Mouse (Mus musculus): ENCODE results near the gene Bdkrb2. TPM values are rescaled to one million over a fixed set of nuclear protein-coding genes. Genes with fewer than 3 reads are reported as not detected.
A peak's percentile ranks its signal among the peaks of the same experiment; 100 is the strongest.

Gene Bdkrb2
- polyA plus RNA-seq, 1 experiment from 2014 or later: 1.7 TPM

DNA sequence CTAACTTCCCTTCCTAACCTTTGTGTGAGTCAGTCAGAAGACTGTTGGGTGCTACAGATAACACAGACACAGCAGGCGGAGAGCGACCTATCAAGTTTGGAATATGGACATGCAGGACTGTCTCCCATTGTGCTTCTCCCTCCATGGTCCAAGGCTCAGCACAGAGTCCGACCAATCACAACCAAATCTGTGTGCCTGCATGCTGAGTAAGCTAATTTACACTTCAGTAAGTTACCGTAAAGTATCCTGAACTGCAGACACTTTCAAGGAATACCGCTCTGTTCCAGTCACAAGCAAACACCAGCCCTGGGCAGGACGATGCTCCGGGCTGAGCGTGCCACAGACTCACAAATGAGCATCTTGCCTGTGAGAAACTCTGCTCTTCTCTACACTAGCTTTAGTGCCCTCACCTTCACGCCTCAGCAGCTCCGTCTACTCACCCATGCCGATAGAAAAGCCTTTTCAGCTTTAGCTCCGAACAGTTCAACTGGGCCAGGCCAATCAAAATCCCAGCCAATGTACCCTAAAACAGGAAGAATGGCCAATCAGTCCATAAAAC is 60.0 kb downstream of the Bdkrb2 start:
- ATAC-seq (ENCODE audit: low FRiP score, low TSS enrichment): peak; percentile 46; the same call in 1 of the 2 replicates
- H3K9ac ChIP-seq (replicated peaks; ENCODE audit: low read length): no peak overlapping the region
- no peaks in the 10 kb centered on the region for H3K4me1 ChIP-seq (ENCODE audit: insufficient read depth, low read length)
- no peak overlapping the region for H3K4me3 ChIP-seq (ENCODE audit: low read length)
- H3K4me2 ChIP-seq (replicated peaks; ENCODE audit: low read depth, low read length): no peak overlapping the region
- peaks cover 53% of the 10 kb centered on the region for H3K36me3 ChIP-seq (ENCODE audit: insufficient read depth, low read length)
- H3K27ac ChIP-seq (ENCODE audit: low read length): no peak overlapping the region
- no peaks in the 10 kb centered on the region for H3K9me3 ChIP-seq (ENCODE audit: low read length)
- H3K27me3 ChIP-seq (ENCODE audit: insufficient read depth, low read length): no peaks in the 10 kb centered on the region
- 52% methylated on average over 12 of the region's 12 CpGs for WGBS

DNA sequence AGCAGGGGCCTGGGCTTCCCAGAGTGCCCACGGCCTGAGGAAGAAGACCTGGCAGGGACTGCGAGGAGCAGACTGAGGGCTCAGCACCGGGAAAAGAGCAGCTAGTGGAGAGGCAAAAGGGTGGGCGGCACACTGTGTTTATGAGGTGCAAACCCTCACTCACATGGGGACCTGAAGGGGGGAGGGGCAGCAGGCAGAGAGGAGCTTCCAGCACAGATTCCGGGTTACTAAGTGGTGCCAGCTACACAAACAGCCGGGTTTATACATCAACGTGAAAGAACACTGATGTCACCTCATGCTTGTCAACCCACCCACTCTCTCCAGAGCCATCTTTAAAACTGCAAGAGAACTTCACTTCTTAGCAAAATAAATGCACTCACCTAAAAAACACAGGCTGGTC is 62.8 kb downstream of the Bdkrb2 start:
- H3K27ac ChIP-seq (ENCODE audit: low read length): no peak overlapping the region
- no peak overlapping the region for H3K9ac ChIP-seq (replicated peaks; ENCODE audit: low read length)
- WGBS: 26% methylated on average over 7 of the region's 7 CpGs
- no peak overlapping the region for H3K4me3 ChIP-seq (ENCODE audit: low read length)
- H3K4me1 ChIP-seq (ENCODE audit: insufficient read depth, low read length): no peaks in the 10 kb centered on the region
- peaks cover 47% of the 10 kb centered on the region for H3K36me3 ChIP-seq (ENCODE audit: insufficient read depth, low read length)
- no peak; the same call in 1 of the 2 replicates for ATAC-seq (ENCODE audit: low FRiP score, low TSS enrichment)
- no peak overlapping the region for H3K4me2 ChIP-seq (replicated peaks; ENCODE audit: low read depth, low read length)
- no peaks in the 10 kb centered on the region for H3K9me3 ChIP-seq (ENCODE audit: low read length)
- H3K27me3 ChIP-seq (ENCODE audit: insufficient read depth, low read length): no peaks in the 10 kb centered on the region

DNA sequence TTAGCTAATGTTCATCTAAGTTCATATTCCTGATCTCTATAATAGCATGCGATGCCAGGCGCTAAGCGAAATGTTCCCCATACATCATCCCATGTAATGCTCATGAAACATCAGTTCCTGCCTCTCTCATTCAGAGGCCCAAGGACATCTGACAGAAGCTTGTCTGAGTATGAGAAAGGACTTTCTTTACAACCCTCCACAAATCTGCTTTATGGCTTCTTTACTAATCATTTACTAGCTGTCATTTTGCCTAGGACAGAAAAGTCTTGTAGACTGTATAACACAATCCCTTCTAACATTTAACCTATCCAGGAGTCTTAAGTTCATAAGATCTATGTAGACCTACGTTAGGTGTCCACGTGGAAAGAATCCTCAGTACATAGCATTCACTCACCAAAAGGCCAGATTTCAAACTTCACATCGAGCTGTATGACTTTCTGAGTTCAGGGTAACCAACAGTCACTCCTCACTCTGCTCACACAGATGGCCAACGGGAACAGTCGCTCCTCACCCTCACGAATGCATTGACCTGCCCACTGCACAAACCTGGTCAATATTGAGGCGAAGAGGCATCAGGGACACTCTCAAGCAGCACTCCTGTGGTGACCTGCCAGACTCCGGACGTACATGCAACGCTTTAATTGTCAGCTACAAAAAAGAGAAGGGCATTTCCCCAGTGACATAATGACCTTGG is 71.5 kb downstream of the Bdkrb2 start:
- Histone ChIP-seq H3K36me3 (ENCODE audit: insufficient read depth, low read length) (peaks cover 67% of the 10 kb centered on the region), H3K27ac (ENCODE audit: low read length) (no peak overlapping the region), H3K9ac (replicated peaks; ENCODE audit: low read length) (no peak overlapping the region), H3K27me3 (ENCODE audit: insufficient read depth, low read length) (no peaks in the 10 kb centered on the region), H3K4me1 (ENCODE audit: insufficient read depth, low read length) (no peaks in the 10 kb centered on the region), H3K4me3 (ENCODE audit: low read length) (no peak overlapping the region), H3K4me2 (replicated peaks; ENCODE audit: low read depth, low read length) (no peak overlapping the region), H3K9me3 (ENCODE audit: low read length) (no peaks in the 10 kb centered on the region)
- ATAC-seq (ENCODE audit: low FRiP score, low TSS enrichment): no peak
- WGBS: 93% methylated on average over 13 of the region's 13 CpGs

DNA sequence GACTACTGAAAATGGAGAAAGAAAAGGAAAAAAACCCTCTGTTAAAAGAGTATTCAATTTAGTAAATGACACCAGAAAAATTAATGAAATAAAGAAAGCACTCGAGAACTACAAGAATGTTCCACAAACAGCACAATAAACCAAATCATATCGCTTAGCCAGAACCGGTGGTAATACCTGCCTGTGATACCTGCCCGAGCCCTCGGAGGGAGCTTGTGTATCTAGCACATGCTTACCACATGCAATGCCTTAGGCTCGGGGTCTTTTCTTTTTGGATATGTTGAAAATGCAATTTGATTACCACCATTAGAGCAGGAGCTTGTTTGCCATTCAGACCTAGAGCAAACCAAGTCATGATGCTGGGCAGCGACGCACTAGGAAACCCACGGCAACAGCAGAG is 73.5 kb downstream of the Bdkrb2 start:
- H3K9me3 ChIP-seq (ENCODE audit: low read length): no peaks in the 10 kb centered on the region
- peaks cover 76% of the 10 kb centered on the region for H3K36me3 ChIP-seq (ENCODE audit: insufficient read depth, low read length)
- H3K27ac ChIP-seq (ENCODE audit: low read length): no peak overlapping the region
- no peak overlapping the region for H3K4me3 ChIP-seq (ENCODE audit: low read length)
- H3K4me2 ChIP-seq (replicated peaks; ENCODE audit: low read depth, low read length): no peak overlapping the region
- no peaks in the 10 kb centered on the region for H3K4me1 ChIP-seq (ENCODE audit: insufficient read depth, low read length)
- ATAC-seq (ENCODE audit: low FRiP score, low TSS enrichment): no peak
- WGBS: 91% methylated on average over 9 of the region's 9 CpGs
- no peaks in the 10 kb centered on the region for H3K27me3 ChIP-seq (ENCODE audit: insufficient read depth, low read length)
- H3K9ac ChIP-seq (replicated peaks; ENCODE audit: low read length): no peak overlapping the region

DNA sequence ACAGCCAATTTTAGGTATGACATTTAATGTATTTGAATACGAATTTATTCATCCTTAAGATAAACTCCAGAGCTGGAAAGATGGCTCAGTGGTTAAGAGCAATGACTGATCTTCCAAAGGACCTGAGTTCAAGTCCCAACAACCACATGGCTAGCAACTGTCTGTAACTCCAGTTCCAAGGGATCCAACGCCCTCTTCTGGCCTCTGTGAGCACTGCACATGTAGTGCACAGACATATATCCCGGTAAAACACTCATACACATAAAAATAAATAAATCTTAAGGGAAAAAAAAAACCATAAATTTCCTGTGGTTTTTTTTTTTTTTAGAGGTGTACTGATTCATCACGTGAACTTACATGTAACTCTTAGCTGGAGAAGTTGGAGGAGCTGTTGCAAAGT is 74.5 kb downstream of the Bdkrb2 start:
- H3K4me1 ChIP-seq (ENCODE audit: insufficient read depth, low read length): no peaks in the 10 kb centered on the region
- H3K9ac ChIP-seq (replicated peaks; ENCODE audit: low read length): no peak overlapping the region
- no peak overlapping the region for H3K4me3 ChIP-seq (ENCODE audit: low read length)
- ATAC-seq (ENCODE audit: low FRiP score, low TSS enrichment): no peak
- H3K27ac ChIP-seq (ENCODE audit: low read length): no peak overlapping the region
- no peak overlapping the region for H3K4me2 ChIP-seq (replicated peaks; ENCODE audit: low read depth, low read length)
- H3K9me3 ChIP-seq (ENCODE audit: low read length): no peaks in the 10 kb centered on the region
- H3K36me3 ChIP-seq (ENCODE audit: insufficient read depth, low read length): peaks cover 83% of the 10 kb centered on the region
- 78% methylated on average over 4 of the region's 4 CpGs for WGBS
- H3K27me3 ChIP-seq (ENCODE audit: insufficient read depth, low read length): no peaks in the 10 kb centered on the region

DNA sequence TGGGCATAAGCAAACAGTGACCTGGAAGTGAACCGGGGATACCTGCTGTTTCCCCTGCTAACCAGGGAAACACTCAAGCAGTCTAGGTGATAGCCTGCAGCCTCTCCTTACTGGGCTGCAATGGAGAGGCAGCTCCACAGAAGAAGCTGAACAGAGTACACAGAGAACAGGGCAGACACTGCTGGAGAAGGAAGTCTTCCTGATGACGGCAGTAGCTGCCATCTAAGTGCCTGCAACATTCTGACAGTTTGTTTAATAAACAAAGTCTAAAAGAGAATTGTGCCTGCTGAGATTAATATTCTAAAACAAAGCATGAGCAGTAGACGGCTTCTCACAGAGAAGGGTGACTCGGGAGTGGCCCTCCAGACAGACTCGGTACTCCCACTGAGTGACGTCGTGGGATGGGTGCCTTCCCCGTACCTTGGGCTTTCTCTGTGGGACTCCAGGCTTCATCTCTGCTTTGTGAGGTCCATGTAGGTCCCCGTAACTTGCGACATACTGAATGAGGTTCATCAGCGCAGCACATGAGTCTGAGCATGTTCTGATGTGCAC is 79.8 kb downstream of the Bdkrb2 start:
- H3K9ac ChIP-seq (replicated peaks; ENCODE audit: low read length): no peak overlapping the region
- no peak overlapping the region for H3K4me2 ChIP-seq (replicated peaks; ENCODE audit: low read depth, low read length)
- peaks cover 81% of the 10 kb centered on the region for H3K36me3 ChIP-seq (ENCODE audit: insufficient read depth, low read length)
- H3K27ac ChIP-seq (ENCODE audit: low read length): no peak overlapping the region
- no peaks in the 10 kb centered on the region for H3K4me1 ChIP-seq (ENCODE audit: insufficient read depth, low read length)
- no peak for ATAC-seq (ENCODE audit: low FRiP score, low TSS enrichment)
- WGBS: 94% methylated on average over 11 of the region's 11 CpGs
- H3K9me3 ChIP-seq (ENCODE audit: low read length): no peaks in the 10 kb centered on the region
- no peak overlapping the region for H3K4me3 ChIP-seq (ENCODE audit: low read length)
- no peaks in the 10 kb centered on the region for H3K27me3 ChIP-seq (ENCODE audit: insufficient read depth, low read length)

Other genes with a start within 250 kb of the Bdkrb2 start
- 0.05 TPM in 1 of 2 replicates, not detected in the other for gene Tunar, start 229.4 kb upstream of the Bdkrb2 start, polyA plus RNA-seq (2015; fragmentation: Nextera tagmentation; extraction: Ambion mirVana)
- gene D430019H16Rik, start 109.4 kb upstream of the Bdkrb2 start, polyA plus RNA-seq (2015; fragmentation: Nextera tagmentation; extraction: Ambion mirVana): 1.3 and 1.4 TPM in 2 replicates
- gene Bdkrb1, start 39.9 kb downstream of the Bdkrb2 start, polyA plus RNA-seq (2015; fragmentation: Nextera tagmentation; extraction: Ambion mirVana): not detected in 2 replicates
- 29.4 and 30.0 TPM in 2 replicates for gene Gskip, start 121.6 kb downstream of the Bdkrb2 start, polyA plus RNA-seq (2015; fragmentation: Nextera tagmentation; extraction: Ambion mirVana)
- 12.3 and 12.4 TPM in 2 replicates for gene Atg2b, start 122.0 kb downstream of the Bdkrb2 start, polyA plus RNA-seq (2015; fragmentation: Nextera tagmentation; extraction: Ambion mirVana)
- gene Ak7, start 142.8 kb downstream of the Bdkrb2 start, polyA plus RNA-seq (2015; fragmentation: Nextera tagmentation; extraction: Ambion mirVana): 1.1 and 1.4 TPM in 2 replicates
- 191 and 197 TPM in 2 replicates for gene Papola, start 221.5 kb downstream of the Bdkrb2 start, polyA plus RNA-seq (2015; fragmentation: Nextera tagmentation; extraction: Ambion mirVana)

All from kidney, embryonic 16.5 days (tissue).